Mouse (Mus musculus) megakaryocyte, embryonic 14.5 days (primary cell): ENCODE results near the gene Psd.

ENCODE experiments used
- FLI1 ChIP-seq: IDR thresholded peaks from 2 replicates; pipeline ENCODE4 v1.6.1; 2012; ENCODE audit warnings: low read length, inconsistent platforms, mixed read lengths
- GATA1 ChIP-seq: IDR thresholded peaks from 3 replicates; pipeline ENCODE4 v1.6.1; 2012; ENCODE audit warnings: mixed read lengths, low read length, inconsistent platforms, borderline replicate concordance

GRCm38 (mm10) chr19:46313116-46313515 is 13.8 kb downstream of the Psd start:
- TF ChIP-seq GATA1 = no peak
- TF ChIP-seq FLI1 = no peak
